Mouse (Mus musculus) forebrain, postnatal 0 days (tissue): ENCODE measurements around the gene Lhx4. TPM values are rescaled to one million over a fixed set of nuclear protein-coding genes. Genes with fewer than 3 reads are reported as not detected.
A peak's percentile ranks its signal among the peaks of the same experiment; 100 is the strongest.

ENCODE experiments used
- ATAC-seq: fragments of 200-750 bp; cut with Nextera tagmentation; 2 replicates; pipeline ENCODE4 v1.8.0; 2017; ENCODE audit warnings: mild to moderate bottlenecking, moderate library complexity
- DNase-seq: peaks from one replicate; pipeline ENCODE4 v3.0.0-alpha.2; 2015
- H3K27ac ChIP-seq: fragments of 300-500 bp; sonication (generic); 2 replicates; pipeline ENCODE4 v1.5.1; 2014; ENCODE audit warnings: low read depth, mild to moderate bottlenecking, antibody characterized with exemption, low read length, moderate library complexity, mixed read lengths
- H3K27me3 ChIP-seq: fragments of 300-500 bp; sonication (generic); 2 replicates; pipeline ENCODE4 v1.6.1; 2014; ENCODE audit warnings: mild to moderate bottlenecking, low read length, mixed read lengths; ENCODE audit not compliant: insufficient read depth
- H3K36me3 ChIP-seq: fragments of 300-500 bp; sonication (generic); 2 replicates; pipeline ENCODE4 v1.6.1; 2014; ENCODE audit warnings: mild to moderate bottlenecking, moderate library complexity; ENCODE audit not compliant: insufficient read depth
- H3K4me1 ChIP-seq: fragments of 300-500 bp; sonication (generic); 2 replicates; pipeline ENCODE4 v1.6.1; 2014; ENCODE audit warnings: antibody characterized with exemption; ENCODE audit not compliant: insufficient read depth
- H3K4me2 ChIP-seq: fragments of 300-500 bp; sonication (generic); 2 replicates; pipeline ENCODE4 v1.6.1; 2014; ENCODE audit warnings: low read depth, mild to moderate bottlenecking, moderate library complexity
- H3K4me3 ChIP-seq: fragments of 300-500 bp; sonication (generic); 2 replicates; pipeline ENCODE4 v1.5.1; 2014; ENCODE audit warnings: low read depth, low read length, mixed read lengths
- H3K9ac ChIP-seq: fragments of 300-500 bp; sonication (generic); 2 replicates; pipeline ENCODE4 v1.6.1; 2014; ENCODE audit warnings: mild to moderate bottlenecking
- H3K9me3 ChIP-seq: fragments of 300-500 bp; sonication (generic); 2 replicates; pipeline ENCODE4 v1.6.1; 2016; ENCODE audit warnings: low read length
- CTCF ChIP-seq: sonication (generic); IDR thresholded peaks from 2 replicates; pipeline ENCODE4 v1.5.1; 2016; ENCODE audit warnings: antibody characterized with exemption, control low read depth, low read depth
- WGBS: fragments of 180-500 bp; shearing (Covaris S2); extraction: QIAGEN DNeasy Blood & Tissue Kit; methylation state at CpG from one replicate; pipeline ENCODE4 v1.1.7; 2014; 5-methylcytosine and 5-hydroxymethylcytosine counted together
- polyA plus RNA-seq: library from polyadenylated mRNA; unstranded; fragments of >200 nt; fragmentation: Nextera tagmentation; extraction: Ambion mirVana; gene quantifications from 2 replicates; pipeline ENCODE4 v1.2.1, GENCODE M21; 2015
- total RNA-seq: library from RNA; depleted of rRNA; stranded (reverse); fragments of >200 nt; gene quantifications from 2 replicates; pipeline ENCODE4 v1.2.3, GENCODE M21; 2014

The Lhx4 gene
- total and polyA plus RNA-seq, 2 experiments from 2014 or later, result 0.11 TPM; not detected in 1

GRCm38 (mm10) chr1:155741988-155742387 is 9.5 kb downstream of the Lhx4 start:
- WGBS, result 1% methylated on average over 26 of the region's 26 CpGs
- ATAC-seq (peak; percentile 42), DNase-seq (no peak)
- Histone ChIP-seq H3K27ac (no peak overlapping the region), H3K27me3 (peaks cover 58% of the 10 kb centered on the region), H3K4me2 (peak overlapping the region; percentile 93), H3K9ac (peak overlapping the region; percentile 31; the same call in 1 of the 2 replicates), H3K4me1 (0 out of 2 replicates have a peak, but pooled peaks cover 4% of the 10 kb centered on the region), H3K9me3 (no peaks in the 10 kb centered on the region), H3K4me3 (peak overlapping the region; percentile 44), H3K36me3 (no peaks in the 10 kb centered on the region)
- no peak for TF ChIP-seq CTCF

GRCm38 (mm10) chr1:155741378-155741945 is 10.0 kb downstream of the Lhx4 start:
- Histone ChIP-seq H3K9me3 (no peaks in the 10 kb centered on the region), H3K4me1 (0 out of 2 replicates have a peak, but pooled peaks cover 4% of the 10 kb centered on the region), H3K27ac (no peak overlapping the region), H3K4me3 (peak overlapping the region; percentile 44), H3K9ac (peak overlapping the region; percentile 22; the same call in 1 of the 2 replicates), H3K36me3 (no peaks in the 10 kb centered on the region), H3K27me3 (peaks cover 52% of the 10 kb centered on the region), H3K4me2 (peak overlapping the region; percentile 93)
- ATAC-seq (peak; percentile 12; the same call in 1 of the 2 replicates), DNase-seq (peak; percentile 51)
- TF ChIP-seq CTCF, result no peak
- 1% methylated on average over 34 of the region's 34 CpGs for WGBS

- no peaks in the 10 kb centered on the region for H3K9me3 ChIP-seq
- ATAC-seq (peak; percentile 8; the same call in 1 of the 2 replicates), DNase-seq (peak; percentile 56)
- no peak for TF ChIP-seq CTCF
- 2% methylated on average over 44 of the region's 44 CpGs for WGBS
- no peak overlapping the region for H3K9ac ChIP-seq
- peak overlapping the region; percentile 44; the same call in 1 of the 2 replicates for H3K4me3 ChIP-seq
- 0 out of 2 replicates have a peak, but pooled peaks cover 4% of the 10 kb centered on the region for H3K4me1 ChIP-seq
- no peaks in the 10 kb centered on the region for H3K36me3 ChIP-seq
- H3K27ac ChIP-seq, result no peak overlapping the region
- H3K4me2 ChIP-seq, result peak overlapping the region; percentile 93
- H3K27me3 ChIP-seq, result peaks cover 52% of the 10 kb centered on the region
Observed at GRCm38 (mm10) chr1:155740622-155741377, 10.7 kb downstream of the Lhx4 start.

GRCm38 (mm10) chr1:155737809-155738383 is 13.6 kb downstream of the Lhx4 start:
- Histone ChIP-seq H3K4me1 (0 out of 2 replicates have a peak, but pooled peaks cover 2% of the 10 kb centered on the region), H3K27ac (no peak overlapping the region), H3K9ac (no peak overlapping the region), H3K4me2 (no peak overlapping the region), H3K27me3 (peaks cover 68% of the 10 kb centered on the region), H3K36me3 (no peaks in the 10 kb centered on the region), H3K4me3 (no peak overlapping the region), H3K9me3 (no peaks in the 10 kb centered on the region)
- TF ChIP-seq CTCF, result no peak
- WGBS, result under 1% methylated on average over 25 of the region's 25 CpGs
- DNase-seq (no peak), ATAC-seq (no peak)

- Histone ChIP-seq H3K4me1 (no peaks in the 10 kb centered on the region), H3K9ac (no peak overlapping the region), H3K36me3 (no peaks in the 10 kb centered on the region), H3K4me2 (no peak overlapping the region), H3K27me3 (peaks cover 72% of the 10 kb centered on the region), H3K4me3 (no peak overlapping the region), H3K9me3 (no peaks in the 10 kb centered on the region), H3K27ac (no peak overlapping the region)
- no peak for TF ChIP-seq CTCF
- no peak for ATAC-seq
- no peak for DNase-seq
- 1% methylated on average over 58 of the region's 58 CpGs for WGBS
Observed at GRCm38 (mm10) chr1:155737017-155737808, 14.3 kb downstream of the Lhx4 start.

GRCm38 (mm10) chr1:155736096-155736825 is 15.2 kb downstream of the Lhx4 start:
- Histone ChIP-seq H3K27ac (no peak overlapping the region), H3K36me3 (no peaks in the 10 kb centered on the region), H3K27me3 (peaks cover 75% of the 10 kb centered on the region), H3K9me3 (no peaks in the 10 kb centered on the region), H3K4me3 (no peak overlapping the region), H3K9ac (no peak overlapping the region), H3K4me1 (no peaks in the 10 kb centered on the region), H3K4me2 (no peak overlapping the region)
- under 1% methylated on average over 26 of the region's 26 CpGs for WGBS
- DNase-seq (peak; percentile 36), ATAC-seq (no peak)
- TF ChIP-seq CTCF, result no peak
